Mouse (Mus musculus) kidney, embryonic 14.5 days (tissue): ENCODE data around the gene Sfxn3. TPM values are rescaled to one million over a fixed set of nuclear protein-coding genes. Genes with fewer than 3 reads are reported as not detected.

ENCODE experiments used
- ATAC-seq: fragments of 200-750 bp; cut with Nextera tagmentation; 2 replicates; pipeline ENCODE4 v1.8.0; 2017; ENCODE audit warnings: moderate number of reproducible peaks, mild to moderate bottlenecking, moderate TSS enrichment, moderate library complexity; ENCODE audit not compliant: low FRiP score, low TSS enrichment
- H3K27ac ChIP-seq: fragments of 300-500 bp; sonication (generic); 2 replicates; pipeline ENCODE4 v1.5.1; 2014; ENCODE audit warnings: low read depth, mild to moderate bottlenecking, low read length, moderate library complexity, mixed read lengths
- H3K27me3 ChIP-seq: fragments of 300-500 bp; sonication (generic); 2 replicates; pipeline ENCODE4 v1.6.1; 2014; ENCODE audit warnings: mild to moderate bottlenecking, low read length; ENCODE audit not compliant: control insufficient read depth, insufficient read depth
- H3K36me3 ChIP-seq: fragments of 300-500 bp; sonication (generic); 2 replicates; pipeline ENCODE4 v1.6.1; 2014; ENCODE audit warnings: low read length, mixed read lengths; ENCODE audit not compliant: control insufficient read depth, insufficient read depth
- H3K4me1 ChIP-seq: fragments of 300-500 bp; sonication (generic); 2 replicates; pipeline ENCODE4 v1.6.1; 2014; ENCODE audit warnings: low read length, mixed read lengths; ENCODE audit not compliant: control insufficient read depth, insufficient read depth
- H3K4me2 ChIP-seq: fragments of 300-500 bp; sonication (generic); replicated peaks from 2 replicates; pipeline ENCODE4 v1.6.1; 2014; ENCODE audit warnings: low read depth, mild to moderate bottlenecking, low read length
- H3K4me3 ChIP-seq: fragments of 300-500 bp; sonication (generic); 2 replicates; pipeline ENCODE4 v1.5.1; 2014; ENCODE audit warnings: mild to moderate bottlenecking, low read length
- H3K9ac ChIP-seq: fragments of 300-500 bp; sonication (generic); 2 replicates; pipeline ENCODE4 v1.6.1; 2014; ENCODE audit warnings: low read depth, mild to moderate bottlenecking, low read length, moderate library complexity
- H3K9me3 ChIP-seq: fragments of 300-500 bp; sonication (generic); 2 replicates; pipeline ENCODE4 v1.6.1; 2016; ENCODE audit warnings: low read length; ENCODE audit not compliant: control insufficient read depth
- WGBS: fragments of 180-500 bp; shearing (Covaris S2); extraction: QIAGEN DNeasy Blood & Tissue Kit; methylation state at CpG from one replicate; pipeline ENCODE4 v1.1.7; 2014; 5-methylcytosine and 5-hydroxymethylcytosine counted together
- polyA plus RNA-seq: library from polyadenylated mRNA; unstranded; fragments of >200 nt; fragmentation: Nextera tagmentation; extraction: Ambion mirVana; gene quantifications from 2 replicates; pipeline ENCODE4 v1.2.1, GENCODE M21; 2014

Sfxn3 gene
- polyA plus RNA-seq, 1 experiment from 2014 or later, result 18.3 TPM

DNA sequence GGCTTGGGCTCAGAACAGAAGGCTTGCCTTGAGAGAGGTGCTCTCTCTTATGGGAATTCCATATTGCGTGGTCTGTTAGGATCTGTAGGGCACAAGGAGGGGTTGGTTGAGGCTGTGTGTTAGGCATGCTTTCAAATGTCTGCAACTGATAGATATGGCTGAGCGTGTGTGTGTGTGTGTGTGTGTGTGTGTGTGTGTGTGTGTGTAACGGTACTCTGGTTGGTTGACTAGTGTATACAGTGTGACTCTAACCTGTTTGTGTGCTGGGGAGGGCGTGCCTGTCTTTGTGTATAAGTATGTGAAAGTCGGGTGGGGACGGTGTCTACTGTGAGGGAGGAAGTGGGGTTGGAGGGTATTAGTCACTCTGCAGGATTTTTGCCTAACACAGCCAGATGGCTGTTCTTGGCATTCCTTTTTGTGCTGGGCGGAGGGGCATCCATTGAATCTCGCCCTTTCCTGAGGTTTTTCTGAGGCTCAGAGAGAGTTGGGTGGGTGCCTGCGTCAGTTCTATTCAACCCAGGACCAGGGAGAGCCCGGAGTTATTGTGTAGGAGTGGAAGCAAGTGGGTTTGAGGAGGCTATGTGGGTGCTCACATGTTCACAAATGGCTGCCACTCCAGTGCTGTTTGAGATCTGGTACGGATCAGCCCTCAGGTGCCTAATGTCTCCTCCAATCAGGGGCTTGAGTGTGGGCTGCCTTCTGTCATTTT is 786 bp downstream of the Sfxn3 start:
- peak overlapping the region; percentile 81 for H3K27ac ChIP-seq
- ATAC-seq, result peak; percentile 46
- H3K27me3 ChIP-seq, result peaks cover 13% of the 10 kb centered on the region
- H3K4me1 ChIP-seq, result peaks cover 27% of the 10 kb centered on the region
- WGBS, result 38% methylated on average over 11 of the region's 11 CpGs
- H3K4me3 ChIP-seq, result peak overlapping the region; percentile 46
- H3K9me3 ChIP-seq, result no peaks in the 10 kb centered on the region
- peak overlapping the region; percentile 60 for H3K9ac ChIP-seq
- H3K4me2 ChIP-seq, result peak overlapping the region; percentile 86
- peaks cover 11% of the 10 kb centered on the region; the same call in 1 of the 2 replicates for H3K36me3 ChIP-seq

DNA sequence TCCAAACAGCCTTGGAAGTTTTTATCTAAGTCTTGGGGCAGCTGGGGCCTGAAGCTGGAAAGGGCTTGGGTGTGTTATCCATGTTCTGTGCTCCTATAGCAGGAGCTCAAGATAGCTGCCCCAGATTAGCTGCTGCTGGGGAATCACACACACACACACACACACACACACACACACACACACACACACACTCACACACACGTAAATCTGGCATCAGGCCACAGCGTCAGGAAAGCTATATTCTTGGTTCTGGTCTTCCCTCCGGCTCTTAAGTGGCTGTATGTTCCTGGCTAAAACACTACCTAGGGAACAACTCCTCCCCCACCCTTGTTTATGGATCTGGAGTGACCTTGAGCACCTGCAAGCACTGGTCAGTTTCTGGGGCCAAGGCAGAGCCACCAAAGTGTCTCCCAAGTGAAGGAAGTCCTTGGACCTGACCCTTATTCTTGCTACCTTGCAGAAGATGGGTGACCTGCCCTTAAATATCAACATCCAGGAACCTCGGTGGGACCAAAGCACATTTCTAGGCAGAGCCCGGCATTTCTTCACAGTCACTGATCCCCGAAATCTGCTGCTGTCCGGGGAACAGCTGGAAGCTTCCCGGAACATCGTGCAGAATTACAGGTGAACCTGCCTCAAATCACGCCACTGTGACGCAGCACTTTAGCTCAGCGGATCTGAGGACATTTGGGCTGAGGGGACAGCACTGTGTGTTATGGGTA is 1.5 kb downstream of the Sfxn3 start:
- peak overlapping the region; percentile 46; the same call in 1 of the 2 replicates for H3K4me3 ChIP-seq
- no peak for ATAC-seq
- H3K9ac ChIP-seq, result no peak overlapping the region
- 78% methylated on average over 12 of the region's 12 CpGs for WGBS
- peaks cover 13% of the 10 kb centered on the region for H3K27me3 ChIP-seq
- no peaks in the 10 kb centered on the region for H3K9me3 ChIP-seq
- peak overlapping the region; percentile 81; the same call in 1 of the 2 replicates for H3K27ac ChIP-seq
- peaks cover 11% of the 10 kb centered on the region; the same call in 1 of the 2 replicates for H3K36me3 ChIP-seq
- H3K4me1 ChIP-seq, result peaks cover 27% of the 10 kb centered on the region
- H3K4me2 ChIP-seq, result peak overlapping the region; percentile 86; the same call in 1 of the 2 replicates

DNA sequence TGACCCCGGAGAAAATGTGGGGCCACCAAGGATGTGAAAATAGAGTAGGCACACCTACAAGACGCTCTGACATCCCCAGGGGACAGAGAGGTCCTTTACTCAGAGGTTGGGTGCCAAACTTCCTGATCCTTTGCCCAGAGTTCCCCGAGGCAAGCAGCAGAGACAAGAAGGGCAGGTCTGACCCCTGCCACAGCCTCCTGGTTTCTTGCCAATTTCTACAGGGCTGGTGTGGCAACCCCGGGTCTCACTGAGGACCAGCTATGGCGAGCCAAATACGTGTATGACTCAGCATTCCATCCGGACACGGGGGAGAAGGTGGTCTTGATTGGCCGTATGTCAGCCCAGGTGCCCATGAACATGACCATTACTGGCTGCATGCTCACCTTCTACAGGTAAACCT is 2.2 kb downstream of the Sfxn3 start:
- H3K9ac ChIP-seq, result no peak overlapping the region
- WGBS, result 84% methylated on average over 9 of the region's 9 CpGs
- no peak for ATAC-seq

DNA sequence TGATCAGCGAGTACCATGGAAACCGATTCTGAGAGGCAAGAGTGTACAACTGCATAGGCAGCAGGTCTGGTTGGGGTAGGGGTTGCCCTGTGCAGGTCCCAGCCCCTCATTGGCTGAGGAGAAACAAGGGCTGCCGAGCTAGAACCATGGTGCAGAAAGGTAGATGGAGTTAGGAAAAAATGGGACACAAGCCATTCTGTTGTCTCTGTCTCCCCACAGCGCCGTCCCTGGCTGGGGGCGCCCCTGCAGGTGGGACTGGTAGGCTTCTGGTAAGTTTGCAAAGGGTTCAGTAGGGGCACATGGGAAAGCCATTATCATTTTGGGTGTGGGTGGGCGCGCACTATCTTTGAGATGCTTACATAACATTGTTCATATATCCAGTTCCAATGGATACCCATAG is 6.1 kb downstream of the Sfxn3 start:
- Histone ChIP-seq H3K27ac (no peak overlapping the region), H3K4me1 (no peaks in the 10 kb centered on the region; the same call in 1 of the 2 replicates), H3K9me3 (no peaks in the 10 kb centered on the region), H3K4me3 (no peak overlapping the region), H3K36me3 (peaks cover 11% of the 10 kb centered on the region; the same call in 1 of the 2 replicates), H3K9ac (no peak overlapping the region), H3K27me3 (no peaks in the 10 kb centered on the region), H3K4me2 (no peak overlapping the region)
- ATAC-seq, result no peak
- WGBS, result 80% methylated on average over 8 of the region's 8 CpGs

More for the DNA sequence above, 2.2 kb downstream of the Sfxn3 start:
- Histone ChIP-seq H3K27ac (no peak overlapping the region), H3K4me3 (no peak overlapping the region), H3K9me3 (no peaks in the 10 kb centered on the region), H3K4me2 (no peak overlapping the region), H3K27me3 (peaks cover 10% of the 10 kb centered on the region), H3K4me1 (peaks cover 23% of the 10 kb centered on the region), H3K36me3 (peaks cover 11% of the 10 kb centered on the region; the same call in 1 of the 2 replicates)

DNA sequence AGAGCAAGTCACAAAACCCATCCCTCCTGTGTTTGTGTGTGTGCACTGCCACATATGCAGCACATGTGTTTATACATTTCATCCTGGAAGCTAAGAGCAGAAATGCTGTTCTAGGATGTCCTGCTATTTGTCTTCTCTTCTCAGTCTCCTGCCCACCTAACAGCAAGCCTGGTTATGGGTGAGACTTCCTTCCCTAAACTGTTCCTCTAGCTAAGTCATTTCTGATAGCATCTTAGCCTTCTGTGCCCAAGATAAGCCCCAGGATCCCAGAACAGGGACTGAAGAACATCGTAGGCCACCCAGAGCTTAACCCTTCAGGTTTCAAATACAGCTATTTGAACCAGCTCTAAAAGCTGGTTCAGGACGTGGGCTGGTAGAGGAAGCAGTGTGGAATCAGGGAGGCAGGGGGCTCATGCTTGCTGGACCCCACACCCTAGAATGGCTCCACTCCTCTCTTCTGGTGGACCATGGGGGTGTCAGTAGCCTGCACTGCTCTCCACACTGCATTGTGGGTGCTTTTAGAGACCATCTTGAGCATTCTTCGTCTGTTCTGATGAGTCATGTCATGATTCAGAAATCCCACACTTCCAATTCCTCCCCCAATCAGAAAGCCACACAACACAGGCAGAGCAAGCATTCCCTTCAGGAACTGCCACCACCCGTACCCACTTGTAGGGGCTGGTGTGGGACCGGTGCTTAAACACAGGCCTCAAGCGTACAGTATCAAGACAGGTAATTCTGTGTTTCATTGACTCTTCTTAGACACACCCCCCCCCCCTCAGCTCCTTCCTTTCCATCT is 7.8 kb downstream of the Sfxn3 start:
- H3K9ac ChIP-seq, result no peak overlapping the region
- no peak overlapping the region for H3K27ac ChIP-seq
- peaks cover 11% of the 10 kb centered on the region; the same call in 1 of the 2 replicates for H3K36me3 ChIP-seq
- 84% methylated on average over 6 of the region's 6 CpGs for WGBS
- H3K27me3 ChIP-seq, result no peaks in the 10 kb centered on the region
- no peak for ATAC-seq
- H3K4me3 ChIP-seq, result no peak overlapping the region
- no peaks in the 10 kb centered on the region for H3K9me3 ChIP-seq
- H3K4me1 ChIP-seq, result peaks cover 5% of the 10 kb centered on the region
- no peak overlapping the region for H3K4me2 ChIP-seq

DNA sequence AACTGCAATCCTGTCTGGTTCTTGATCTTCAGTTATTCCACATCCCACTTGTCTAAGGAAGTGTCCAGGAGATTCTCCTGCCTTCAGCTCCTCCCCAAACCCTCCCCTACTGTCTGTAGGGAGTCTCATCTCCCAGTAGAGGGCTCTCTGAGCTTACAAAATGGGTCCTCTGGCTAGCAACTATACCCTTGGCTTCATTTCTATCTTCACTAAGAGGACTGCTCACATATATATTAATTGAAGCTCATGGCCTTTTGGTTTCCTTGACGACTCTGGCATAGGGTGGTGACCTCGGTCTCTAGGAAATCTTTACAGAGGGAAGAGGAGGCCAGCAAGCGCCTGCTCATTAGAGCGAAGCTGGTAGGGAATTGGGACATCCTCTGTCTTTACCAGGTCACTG is 9.1 kb downstream of the Sfxn3 start:
- H3K4me2 ChIP-seq, result no peak overlapping the region
- H3K4me3 ChIP-seq, result no peak overlapping the region
- no peak overlapping the region for H3K27ac ChIP-seq

DNA sequence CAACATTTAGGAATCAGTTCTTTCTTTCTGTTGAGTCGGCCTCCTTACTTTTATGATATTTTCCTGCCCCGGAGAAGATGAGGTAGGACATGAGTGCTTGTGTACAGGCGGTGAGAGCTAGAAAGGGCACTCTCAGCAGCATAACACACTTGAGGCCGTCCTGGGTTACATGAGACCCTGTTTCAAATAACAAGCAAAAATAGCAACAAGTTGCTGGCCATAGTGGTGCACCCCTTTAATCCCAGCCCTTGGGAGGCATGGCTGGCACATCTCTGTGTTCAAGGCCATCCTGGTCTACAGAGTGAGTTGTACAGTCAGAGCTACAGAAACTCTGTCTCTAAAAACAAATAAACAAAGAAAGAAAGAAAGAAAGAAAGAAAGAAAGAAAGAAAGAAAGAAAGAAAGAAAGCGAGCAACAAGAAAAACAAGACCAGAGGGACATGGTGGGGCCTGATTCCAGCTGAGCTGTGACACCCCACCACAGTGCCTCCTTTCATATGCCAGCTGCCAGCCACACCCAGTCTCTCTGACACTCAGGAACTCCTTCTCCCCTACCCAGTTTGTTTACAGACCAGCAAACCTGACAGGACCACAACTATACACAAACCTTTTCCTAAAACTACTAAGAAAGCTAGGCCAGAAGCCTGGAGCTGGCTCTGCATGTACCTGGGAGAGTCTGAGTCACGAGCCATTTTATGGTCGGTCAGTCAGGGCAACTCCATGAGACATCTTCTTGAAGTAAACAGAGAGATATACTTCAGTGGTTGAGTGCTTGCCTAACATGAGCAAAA is 9.8 kb downstream of the Sfxn3 start:
- Histone ChIP-seq H3K4me2 (peak overlapping the region; percentile 80), H3K4me1 (peaks cover 5% of the 10 kb centered on the region), H3K36me3 (peaks cover 6% of the 10 kb centered on the region; the same call in 1 of the 2 replicates), H3K27me3 (no peaks in the 10 kb centered on the region), H3K4me3 (peak overlapping the region; percentile 67), H3K9me3 (no peaks in the 10 kb centered on the region), H3K27ac (peak overlapping the region; percentile 97), H3K9ac (peak overlapping the region; percentile 90)
- WGBS, result 67% methylated on average over 7 of the region's 7 CpGs
- ATAC-seq, result no peak

More for the DNA sequence above, 9.1 kb downstream of the Sfxn3 start:
- Histone ChIP-seq H3K4me1 (peaks cover 5% of the 10 kb centered on the region), H3K9ac (peak overlapping the region; percentile 14; the same call in 1 of the 2 replicates), H3K27me3 (no peaks in the 10 kb centered on the region), H3K9me3 (no peaks in the 10 kb centered on the region), H3K36me3 (peaks cover 7% of the 10 kb centered on the region; the same call in 1 of the 2 replicates)
- WGBS, result 32% methylated on average over 4 of the region's 4 CpGs
- no peak for ATAC-seq

DNA sequence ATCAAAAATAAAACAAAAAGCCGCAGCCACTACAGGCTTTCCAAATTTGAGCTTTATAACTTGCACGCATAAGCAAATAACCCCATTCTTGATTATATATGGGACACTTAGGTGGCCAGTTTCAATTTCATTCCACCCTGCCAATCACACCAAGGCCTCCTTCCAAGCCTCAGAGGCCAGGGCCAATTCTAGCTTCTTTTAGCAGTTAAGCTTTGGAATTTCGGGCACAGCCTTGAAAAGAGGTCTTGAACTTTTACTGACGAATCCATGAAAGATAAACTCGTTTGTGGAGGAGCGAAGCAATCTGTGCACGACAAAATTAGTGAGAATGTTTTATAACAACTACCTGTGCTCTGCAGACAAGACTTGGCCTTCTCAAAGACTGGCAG is 10.4 kb downstream of the Sfxn3 start:
- H3K9me3 ChIP-seq, result no peaks in the 10 kb centered on the region
- 41% methylated on average over 7 of the region's 7 CpGs for WGBS
- peaks cover 5% of the 10 kb centered on the region for H3K4me1 ChIP-seq

More for the DNA sequence above, 10.4 kb downstream of the Sfxn3 start:
- peak overlapping the region; percentile 67 for H3K4me3 ChIP-seq
- H3K9ac ChIP-seq, result peak overlapping the region; percentile 90
- no peak for ATAC-seq
- peaks cover under 1% of the 10 kb centered on the region; the same call in 1 of the 2 replicates for H3K36me3 ChIP-seq
- H3K27ac ChIP-seq, result peak overlapping the region; percentile 97
- no peaks in the 10 kb centered on the region for H3K27me3 ChIP-seq
- H3K4me2 ChIP-seq, result peak overlapping the region; percentile 80
